Mouse (Mus musculus): ENCODE measurements around the gene L1td1.

DNA sequence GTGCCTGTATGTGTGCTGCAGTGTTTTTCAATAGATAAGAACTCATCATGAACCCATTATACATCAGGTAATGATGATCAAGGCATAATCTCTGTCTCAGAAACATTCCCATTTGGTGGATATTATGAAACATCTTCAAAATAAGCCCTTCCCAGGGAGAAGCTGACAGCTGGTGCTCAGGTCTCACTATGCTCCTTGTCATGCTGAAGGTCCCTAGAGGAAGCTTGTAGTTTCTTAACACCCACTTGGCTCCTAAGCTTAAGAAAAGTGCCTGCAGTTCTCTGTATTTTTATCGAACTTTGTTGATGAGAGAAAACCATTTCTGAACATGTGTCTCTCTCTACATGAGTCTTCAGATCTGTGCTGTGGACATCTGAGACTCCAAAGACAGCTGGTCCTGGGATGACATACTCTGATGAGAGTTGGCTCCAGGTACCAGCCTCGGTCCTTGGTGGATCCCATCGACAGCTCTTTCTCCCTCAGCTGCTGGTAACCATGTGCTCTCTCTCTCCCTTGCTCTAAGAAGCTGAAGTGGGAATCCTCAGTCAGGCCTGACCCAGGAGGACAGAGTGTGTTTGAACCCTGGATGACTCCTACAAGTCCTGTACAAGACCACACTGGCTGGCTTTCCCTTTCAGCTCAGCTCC, 32.5 kb downstream of the L1td1 start:
- TF ChIP-seq POLR2A (IDR thresholded peaks at IDR 0.05; ENCODE audit: control insufficient read depth, low read depth, low read length) (no peak), CTCF (IDR thresholded peaks at IDR 0.05; ENCODE audit: control insufficient read depth, insufficient read depth, insufficient replicate concordance, low read depth, low read length) (no peak)

All from testis, adult 2 months (tissue).